In genomic region chr9:44686638-44687037, GRCm38 (mm10) we compare ENCODE assay signal across 10 mouse cellular contexts. TPM values are rescaled to one million over a fixed set of nuclear protein-coding genes. Genes with fewer than 3 reads are reported as not detected.
A peak's percentile ranks its signal among the peaks of the same experiment; 100 is the strongest.
DNase-seq lines count a peak whose midpoint lies in the region; ATAC-seq and TF ChIP-seq lines count a peak whose summit lies in the region.
"Had no signal": no experiment of that assay in that cellular context is flagged by ENCODE, and none has a peak within 500 bp of the region (broad histone marks: within the 10 kb centered on the region; RNA-seq: fewer than 3 reads in every experiment).

No protein-coding gene starts in this region.

- H3K4me3 ChIP-seq in kidney, adult 2 months (ENCODE audit: insufficient read depth, low read depth, low read length), result no peak overlapping the region
- H3K4me3 ChIP-seq in embryonic facial prominence, embryonic 11.5 days (ENCODE audit: low read depth, low read length), result no peak overlapping the region
- no peak overlapping the region for H3K4me3 ChIP-seq in midbrain, embryonic 11.5 days (ENCODE audit: low read depth, low read length)
- H3K4me3 ChIP-seq: myocyte had no signal

- H3K27ac ChIP-seq in kidney, adult 2 months (ENCODE audit: insufficient read depth, low read depth, low read length), result peak overlapping the region; percentile 47
- no peak overlapping the region for H3K27ac ChIP-seq in embryonic facial prominence, embryonic 11.5 days (replicated peaks; ENCODE audit: low read depth, low read length)
- peak overlapping the region; percentile 45 for H3K27ac ChIP-seq in midbrain, embryonic 11.5 days (ENCODE audit: low read depth, low read length)

- DNase-seq in kidney, adult 2 months, result no peak
- DNase-seq in kidney, postnatal 14 days, result no peak
- peak; percentile 26 for DNase-seq in 3T3-L1 (ENCODE audit: low read depth, low spot score)
- peak; percentile 30 for DNase-seq in embryonic facial prominence, embryonic 11.5 days (ENCODE audit: low spot score)
- DNase-seq in midbrain, embryonic 11.5 days (ENCODE audit: low spot score, missing footprints), result peak; percentile 92
- DNase-seq in testis, postnatal 14 days (ENCODE audit: low spot score), result no peak
- no peak for DNase-seq in gastrocnemius, postnatal 4 days (ENCODE audit: low spot score in 2 of 2)
- DNase-seq in ovary, postnatal 36 days (ENCODE audit: low spot score), result no peak

- WGBS in kidney, adult 2 months, result 68% methylated on average over 5 of the region's 5 CpGs
- 53% methylated on average over 5 of the region's 5 CpGs for WGBS in embryonic facial prominence, embryonic 11.5 days
- WGBS in midbrain, embryonic 11.5 days, result 43% methylated on average over 5 of the region's 5 CpGs

- H3K9me3 ChIP-seq in embryonic facial prominence, embryonic 11.5 days (replicated peaks; ENCODE audit: control insufficient read depth, low read length), result no peaks in the 10 kb centered on the region
- H3K9me3 ChIP-seq in midbrain, embryonic 11.5 days (ENCODE audit: control insufficient read depth, low read length), result no peaks in the 10 kb centered on the region

- TF ChIP-seq CTCF in kidney, adult 2 months (conservative IDR thresholded peaks at IDR 0.05; ENCODE audit: insufficient read depth, insufficient read length, low read depth, low read length), result no peak

- no peak for ATAC-seq in embryonic facial prominence, embryonic 11.5 days (replicated peaks; ENCODE audit: insufficient number of reproducible peaks, low FRiP score, low TSS enrichment, low read depth)
- ATAC-seq in midbrain, embryonic 11.5 days (ENCODE audit: low FRiP score), result peak; percentile 45

- no peak overlapping the region for H3K9ac ChIP-seq in embryonic facial prominence, embryonic 11.5 days (replicated peaks; ENCODE audit: low read length)
- H3K9ac ChIP-seq in midbrain, embryonic 11.5 days (ENCODE audit: low read length), result no peak overlapping the region

- no peaks in the 10 kb centered on the region for H3K36me3 ChIP-seq in kidney, adult 2 months (ENCODE audit: control insufficient read depth, insufficient read depth, low read length)
- H3K36me3 ChIP-seq in embryonic facial prominence, embryonic 11.5 days (replicated peaks; ENCODE audit: control insufficient read depth, insufficient read depth, low read depth, low read length), result no peaks in the 10 kb centered on the region; the same call in 1 of the 2 replicates
- H3K36me3 ChIP-seq in midbrain, embryonic 11.5 days (ENCODE audit: control insufficient read depth, insufficient read depth, low read length), result peaks cover 2% of the 10 kb centered on the region

- peaks cover 17% of the 10 kb centered on the region for H3K4me1 ChIP-seq in kidney, adult 2 months (ENCODE audit: control insufficient read depth, insufficient read depth, low read length)
- H3K4me1 ChIP-seq in embryonic facial prominence, embryonic 11.5 days (ENCODE audit: control insufficient read depth, insufficient read depth, low read length), result no peaks in the 10 kb centered on the region
- H3K4me1 ChIP-seq in midbrain, embryonic 11.5 days (ENCODE audit: control insufficient read depth, insufficient read depth, low read length), result peaks cover 17% of the 10 kb centered on the region

- H3K27me3 ChIP-seq in kidney, adult 2 months (replicated peaks; ENCODE audit: control insufficient read depth, insufficient read depth, low read length), result no peaks in the 10 kb centered on the region
- no peaks in the 10 kb centered on the region for H3K27me3 ChIP-seq in embryonic facial prominence, embryonic 11.5 days (ENCODE audit: control insufficient read depth, insufficient read depth, low read length)
- no peaks in the 10 kb centered on the region for H3K27me3 ChIP-seq in midbrain, embryonic 11.5 days (ENCODE audit: control insufficient read depth, insufficient read depth, low read length)

- no peak overlapping the region for H3K4me2 ChIP-seq in embryonic facial prominence, embryonic 11.5 days (ENCODE audit: low read depth, low read length)
- no peak overlapping the region for H3K4me2 ChIP-seq in midbrain, embryonic 11.5 days

- TF ChIP-seq POLR2A in kidney, adult 2 months (IDR thresholded peaks at IDR 0.05; ENCODE audit: low read depth, low read length), result no peak

RNA-seq across cellular contexts. Expression of gene Treh, which starts 13.6 kb away (rescaled TPM):
- 32.2 and 34.4 TPM in 2 replicates for polyA plus RNA-seq in kidney, adult 2 months (2012; rRNA removed)
- polyA plus RNA-seq in embryonic facial prominence, embryonic 11.5 days (2014; fragmentation: Nextera tagmentation; extraction: Ambion mirVana), result not detected in 2 replicates
- polyA plus RNA-seq in midbrain, embryonic 11.5 days (2014; fragmentation: Nextera tagmentation; extraction: Ambion mirVana), result not detected in 2 replicates
- not detected for total RNA-seq in gastrocnemius, postnatal 4 days (2021)
- total RNA-seq: CH12.LX had no signal

RNA-seq across cellular contexts. Expression of gene Phldb1, which starts 48.4 kb away (rescaled TPM):
- polyA plus RNA-seq in kidney, adult 2 months (2012; rRNA removed), result 37.6 and 46.4 TPM in 2 replicates
- 27.8 and 30.0 TPM in 2 replicates for polyA plus RNA-seq in embryonic facial prominence, embryonic 11.5 days (2014; fragmentation: Nextera tagmentation; extraction: Ambion mirVana)
- 28.8 and 32.8 TPM in 2 replicates for polyA plus RNA-seq in midbrain, embryonic 11.5 days (2014; fragmentation: Nextera tagmentation; extraction: Ambion mirVana)
- 100 to 1,000 TPM; 104 to 123 TPM for total RNA-seq in gastrocnemius, postnatal 4 days (2021)

Comparison
In these comparisons a context has a peak if more than half of its experiments do, and no peak if none do; other contexts are left out.
1. DNase-seq: peak in 3T3-L1 (single experiment), embryonic facial prominence, embryonic 11.5 days (single experiment) and midbrain, embryonic 11.5 days (single experiment); none in kidney, adult 2 months (single experiment), kidney, postnatal 14 days (single experiment), testis, postnatal 14 days (single experiment), gastrocnemius, postnatal 4 days (0 of 2) and ovary, postnatal 36 days (single experiment).
2. RNA of gene Treh, which starts 13.6 kb away (polyA plus RNA-seq): 32.2 to 34.4 TPM in kidney, adult 2 months; not detected in embryonic facial prominence, embryonic 11.5 days and not detected in midbrain, embryonic 11.5 days; every median in the first group is over 10 times any median in the second.